Mouse (Mus musculus) megakaryocyte-erythroid progenitor cell, adult 5 weeks (primary cell): ENCODE data around the gene Dnm1l. TPM values are rescaled to one million over a fixed set of nuclear protein-coding genes. Genes with fewer than 3 reads are reported as not detected.

Source experiments
- polyA plus RNA-seq: library from polyadenylated mRNA; stranded (reverse); fragments of >175 nt; gene quantifications from 2 replicates; pipeline ENCODE4 v1.2.3, GENCODE M21; 2012

Dnm1l gene
- 11.9 and 20.9 TPM in 2 replicates for polyA plus RNA-seq

DNA sequence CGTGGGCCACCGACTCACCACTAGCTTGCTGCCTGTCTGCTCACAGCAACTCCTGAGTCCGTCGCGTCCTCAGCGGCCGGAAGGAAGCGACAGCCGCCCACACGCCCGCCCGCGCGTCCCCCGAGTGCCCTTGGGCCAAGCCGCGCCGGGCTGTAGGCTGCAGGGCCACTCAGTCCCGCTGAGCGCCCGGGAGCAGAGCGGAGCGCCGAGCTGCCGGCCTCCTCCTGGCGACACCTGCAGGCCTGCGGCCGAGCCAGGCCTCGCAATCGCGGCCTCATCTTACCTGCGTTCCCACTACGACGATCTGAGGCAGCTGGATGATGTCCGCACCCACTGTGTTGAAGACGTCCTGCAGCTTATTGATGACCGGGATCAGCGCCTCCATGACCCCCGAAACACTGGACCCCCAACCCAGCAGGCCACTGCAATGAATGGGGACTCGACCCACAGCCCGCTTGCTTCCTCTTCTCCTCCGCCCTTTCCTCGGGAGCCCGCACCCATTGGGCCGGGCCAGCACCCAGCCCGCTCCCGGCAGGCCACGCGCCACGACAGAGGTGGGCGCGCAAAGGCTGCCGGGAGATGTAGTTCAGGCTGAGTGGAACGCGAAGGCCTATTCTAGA is at the start of gene Dnm1l:
Gene Dnm1l (minus strand): TSS at position 479 of the 620 bp plus-strand sequence.

DNA sequence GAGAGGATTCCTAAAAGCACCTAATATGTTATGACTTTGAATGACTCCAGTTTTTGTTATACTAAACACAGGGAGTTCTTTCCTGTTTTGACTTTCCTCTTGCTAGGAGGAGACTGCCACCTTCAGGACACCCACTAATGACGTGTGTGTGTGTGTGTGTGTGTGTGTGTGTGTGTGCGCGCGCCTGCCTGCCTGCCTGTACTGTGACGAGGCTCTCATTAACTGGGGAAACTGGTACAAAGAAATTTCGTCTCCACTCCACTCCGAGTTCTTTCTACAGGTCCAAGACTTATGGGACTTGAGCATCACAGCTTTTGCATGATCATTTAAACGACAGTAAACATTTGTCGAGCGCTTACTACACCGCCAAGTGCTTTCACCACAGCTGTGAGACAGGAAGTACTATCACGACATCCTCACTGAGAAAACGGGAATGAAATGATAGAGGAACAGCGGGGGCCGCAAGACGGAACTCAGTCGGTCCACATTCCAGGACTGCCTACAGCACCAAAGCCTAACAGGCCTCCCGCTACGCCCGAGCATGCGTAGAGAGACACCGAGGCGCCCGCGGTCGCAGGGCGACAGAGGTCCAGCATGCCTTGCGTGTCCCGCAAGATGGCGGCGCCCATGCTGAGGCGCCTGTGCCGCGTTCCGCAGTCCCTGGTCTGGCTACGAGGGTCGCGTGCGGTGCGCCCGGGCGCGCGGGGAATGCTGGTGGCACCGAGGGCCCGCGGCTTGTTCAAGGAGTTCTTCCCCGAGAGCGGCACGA is 56.2 kb downstream of the Dnm1l start, which contains the start of gene Yars2:
Gene Yars2 (plus strand): TSS at position 597 of the 769 bp plus-strand sequence.

Other genes starting within 250 kb of the Dnm1l start
- 0.15 and 0.28 TPM in 2 replicates for gene Pkp2, start 145.6 kb downstream of the Dnm1l start, polyA plus RNA-seq
- gene Yars2, start 56.0 kb downstream of the Dnm1l start, polyA plus RNA-seq = 44.5 and 49.8 TPM in 2 replicates
- 0.86 and 1.2 TPM in 2 replicates for gene Fgd4, start 241.6 kb upstream of the Dnm1l start, polyA plus RNA-seq